Mouse (Mus musculus) cerebellum, adult 11-12 months (tissue): ENCODE measurements around the gene Spata18.
A peak's percentile ranks its signal among the peaks of the same experiment; 100 is the strongest.

Experiments used
- DNase-seq: peaks from one replicate; pipeline ENCODE4 v3.0.0; 2022

Spata18 gene

DNA sequence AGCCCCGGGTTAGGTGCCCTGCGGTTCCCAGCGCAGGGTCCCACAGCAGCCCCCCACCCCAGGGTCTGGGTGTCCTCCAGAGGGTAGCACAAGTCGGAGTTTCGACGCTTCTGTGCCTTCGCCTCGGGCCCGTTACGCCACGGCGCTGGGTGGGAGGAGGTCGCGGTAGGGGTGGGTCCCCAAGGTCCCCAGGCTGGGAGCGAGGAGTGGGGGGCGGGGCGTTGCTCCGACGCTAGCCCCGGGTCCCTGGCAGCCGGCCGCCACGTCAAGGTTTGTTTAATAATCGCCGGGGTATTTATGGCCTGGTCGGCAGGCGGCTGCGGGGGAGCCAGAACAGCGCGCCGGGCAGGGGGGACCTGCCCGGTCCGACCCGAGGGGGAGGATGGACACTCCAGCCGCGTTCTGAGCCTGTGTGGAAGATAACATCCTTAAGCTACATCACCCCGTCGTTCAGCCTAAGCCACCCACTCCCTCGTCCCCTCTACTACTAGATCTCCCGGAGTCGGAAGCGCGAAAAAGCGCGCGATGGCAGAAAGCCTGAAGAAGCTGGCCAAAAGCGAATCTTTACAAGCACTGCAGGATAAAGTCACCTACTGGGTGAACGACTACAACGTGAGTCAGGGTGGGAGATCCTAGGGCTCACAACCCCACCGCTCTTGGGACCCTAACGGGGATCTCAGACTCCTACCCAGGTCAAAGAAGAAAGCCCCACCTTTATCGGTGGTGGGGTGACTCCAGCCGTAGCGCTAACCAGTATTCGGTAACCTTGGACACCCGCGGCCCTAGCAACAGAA is at the start of gene Spata18:
TSS of gene Spata18 (plus strand) at position 319 of the 794 bp plus-strand sequence.
- no peak for DNase-seq

DNA sequence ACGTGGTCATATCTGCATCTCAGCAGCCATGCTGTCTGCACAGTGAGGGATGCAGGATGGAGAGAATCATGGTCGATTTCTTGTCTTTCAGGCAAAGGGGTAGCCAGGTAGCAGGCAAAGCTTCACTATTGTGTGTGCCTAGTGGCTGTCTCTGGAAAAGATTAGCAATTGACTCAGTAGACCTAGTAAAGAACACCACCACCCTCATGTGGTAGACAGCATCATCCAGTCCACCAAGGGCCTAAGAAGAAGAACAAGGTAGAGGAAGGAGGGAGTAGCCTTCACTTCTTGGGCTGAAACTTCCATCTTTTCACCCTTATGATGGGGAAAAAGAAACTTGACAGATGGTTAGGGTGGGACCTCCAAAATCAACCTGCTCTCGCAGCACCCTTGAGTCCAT is 48.3 kb upstream of the Spata18 start:
- DNase-seq: no peak

DNA sequence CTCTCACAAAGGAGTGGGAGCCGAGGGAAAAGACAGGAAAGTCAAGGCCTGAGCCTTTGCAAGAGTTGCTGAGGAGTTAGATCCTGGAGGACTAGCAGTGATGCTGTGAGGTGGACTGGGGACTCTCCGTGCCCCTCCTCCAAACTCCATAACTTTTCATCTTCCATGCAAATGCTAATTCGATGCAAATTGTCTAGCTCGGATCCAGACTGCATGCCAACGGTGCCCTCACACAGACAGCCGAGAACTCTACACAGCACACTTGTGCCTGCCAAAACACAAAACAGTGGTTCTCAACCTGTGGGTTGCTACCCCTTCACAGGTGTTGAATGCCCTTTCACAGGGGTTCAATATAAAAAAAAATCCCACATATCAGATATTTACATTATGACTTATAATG is 46.6 kb upstream of the Spata18 start:
- DNase-seq: no peak

DNA sequence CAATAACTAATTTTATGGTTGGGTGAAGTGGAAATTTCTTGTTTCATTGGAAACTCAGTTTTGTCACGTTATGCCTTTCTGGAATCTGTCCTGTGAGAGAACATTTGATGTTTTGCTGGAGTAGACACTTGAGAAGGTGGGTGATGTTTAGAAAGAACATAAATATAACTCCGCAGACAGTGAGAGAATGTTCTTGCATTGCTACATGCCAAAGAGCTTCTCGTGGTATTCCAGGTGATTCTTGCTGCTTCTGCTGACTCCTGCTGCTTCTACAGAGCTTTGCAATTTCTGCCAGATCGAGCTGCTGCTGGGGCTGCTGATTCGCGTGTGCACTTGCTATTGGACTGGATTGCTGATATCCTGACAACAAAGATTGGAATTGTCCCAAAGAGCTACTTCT is 46.2 kb upstream of the Spata18 start:
- DNase-seq: no peak

DNA sequence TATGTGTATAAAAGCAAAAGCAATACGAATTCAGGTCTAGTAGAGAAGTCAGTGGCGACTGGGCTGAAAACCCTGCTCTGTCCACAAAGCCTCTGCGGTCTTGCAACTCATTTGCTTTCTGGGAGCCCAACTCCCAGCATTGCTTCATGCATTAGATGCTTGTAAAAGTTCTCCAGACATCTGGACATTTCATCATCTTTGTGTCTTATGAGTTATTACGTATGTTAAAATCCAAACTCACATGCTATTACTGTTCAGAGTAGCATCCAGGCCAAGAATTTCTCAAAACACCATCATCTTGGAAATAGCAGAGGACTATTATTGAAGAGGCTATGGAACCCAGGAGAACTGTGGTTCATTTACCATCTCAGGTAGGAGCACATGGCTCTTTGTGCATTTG is 40.1 kb upstream of the Spata18 start:
- DNase-seq: no peak

DNA sequence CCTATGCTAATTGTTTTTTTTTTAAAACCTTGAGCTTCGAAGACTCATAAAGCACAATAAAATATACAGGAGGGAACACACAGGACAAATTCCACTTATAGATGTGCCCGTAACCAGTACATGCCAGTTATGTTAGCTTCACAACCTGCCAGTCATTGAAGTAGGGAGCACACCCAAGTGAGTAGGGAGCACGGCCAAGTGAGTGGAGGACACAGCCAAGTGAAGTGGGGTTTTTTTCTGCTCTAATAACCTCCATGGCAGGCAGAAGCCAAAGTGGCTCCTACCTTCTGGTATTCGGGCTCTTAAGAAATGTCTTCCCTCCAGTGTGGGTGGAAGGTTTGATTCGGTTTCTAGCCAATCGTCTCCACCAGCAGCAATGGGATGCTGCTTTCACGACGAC is 37.9 kb upstream of the Spata18 start:
- no peak for DNase-seq

DNA sequence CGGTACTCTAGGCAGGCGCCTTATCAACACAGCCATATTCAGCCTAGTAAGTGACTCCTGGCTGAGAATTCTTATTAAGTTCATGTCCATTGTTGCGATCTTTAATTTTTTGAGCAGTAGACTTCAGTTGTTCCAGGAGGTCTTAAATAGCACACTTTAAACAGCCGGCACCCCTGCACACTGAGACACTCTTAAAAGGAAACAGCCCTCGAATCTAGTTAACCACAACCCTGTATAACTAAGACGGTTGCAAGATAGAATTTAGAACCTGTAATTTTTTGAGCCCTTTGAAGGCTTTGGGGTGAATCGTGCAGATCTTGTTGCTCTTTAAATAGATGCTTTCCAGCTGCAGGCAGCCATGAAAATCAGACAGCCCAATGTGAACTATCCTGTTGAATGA is 36.0 kb upstream of the Spata18 start:
- DNase-seq: no peak

DNA sequence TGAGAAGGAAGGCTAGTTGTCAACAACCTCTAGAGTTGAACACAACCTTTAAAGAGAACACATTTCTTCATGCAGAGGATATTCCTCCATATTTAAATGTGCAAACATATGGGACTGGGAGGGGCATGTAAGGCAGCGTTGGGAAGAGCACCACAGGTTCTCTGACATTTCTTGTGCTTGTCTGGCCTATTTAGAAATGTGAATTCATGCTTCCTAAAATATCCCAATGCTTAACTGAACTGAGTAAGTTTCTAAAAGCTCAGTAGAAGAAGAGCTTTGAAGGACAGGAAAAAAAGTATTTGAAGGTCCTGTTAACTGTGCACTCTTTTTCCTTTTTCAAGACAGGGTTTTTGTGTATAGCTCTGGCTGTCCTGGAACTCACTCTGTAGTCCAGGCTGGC is 32.2 kb upstream of the Spata18 start:
- DNase-seq: no peak

DNA sequence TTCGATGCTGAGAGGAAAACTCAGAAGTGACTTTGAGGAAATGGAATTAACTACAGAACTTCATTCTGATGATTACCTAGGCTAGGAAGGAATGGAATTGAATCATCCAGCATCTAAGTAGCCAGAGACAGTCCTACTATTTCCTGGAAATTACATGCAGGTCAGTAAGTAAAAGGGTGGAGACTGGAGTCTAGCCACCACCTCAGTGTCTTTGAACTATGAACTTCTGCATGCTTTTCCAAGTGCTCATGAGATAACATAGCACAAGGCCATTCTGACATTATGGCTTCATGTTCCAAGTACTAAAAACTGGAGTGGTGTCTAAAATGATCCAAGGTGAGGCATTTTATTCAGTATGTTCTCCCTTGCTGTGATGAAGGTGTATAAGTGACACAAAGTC is 25.7 kb upstream of the Spata18 start:
- no peak for DNase-seq

DNA sequence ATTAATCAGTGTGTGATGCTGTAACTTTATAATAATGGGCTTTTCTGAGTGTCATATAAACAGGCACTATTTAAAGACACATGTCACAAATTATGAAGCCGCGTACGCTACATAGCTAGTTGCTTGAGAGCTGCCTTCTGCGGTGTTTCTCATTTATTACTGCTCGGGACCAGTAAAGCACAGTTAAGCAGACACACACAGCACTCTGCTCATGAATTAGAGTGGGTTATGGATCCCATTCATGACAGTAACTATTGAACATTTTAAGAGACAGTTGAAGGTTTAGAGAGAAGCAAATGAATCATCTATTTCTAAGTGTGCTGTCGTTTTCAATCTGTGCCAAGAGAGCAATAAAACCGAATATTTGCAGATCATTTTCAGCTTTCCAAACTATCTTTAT is 24.3 kb upstream of the Spata18 start:
- DNase-seq: no peak

DNA sequence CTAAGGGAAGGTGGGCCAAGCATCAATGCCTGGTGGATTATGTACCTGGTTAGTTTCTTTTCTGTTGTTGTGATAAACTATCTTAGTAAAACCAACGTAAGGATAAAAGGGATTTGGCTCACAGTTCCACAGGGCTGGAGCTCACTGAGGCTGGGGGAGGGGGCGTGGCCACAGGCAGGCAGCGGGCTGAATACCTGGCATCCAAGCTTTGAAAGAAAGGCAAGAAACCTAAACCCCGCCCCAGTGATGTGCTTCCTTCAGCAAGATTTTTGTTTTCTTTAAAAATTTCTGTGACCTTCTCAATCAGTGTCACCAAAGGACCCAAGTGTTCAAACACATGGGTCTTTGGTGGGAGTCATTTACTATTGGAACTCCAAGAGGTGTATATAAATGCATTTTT is 23.6 kb upstream of the Spata18 start:
- DNase-seq: no peak

DNA sequence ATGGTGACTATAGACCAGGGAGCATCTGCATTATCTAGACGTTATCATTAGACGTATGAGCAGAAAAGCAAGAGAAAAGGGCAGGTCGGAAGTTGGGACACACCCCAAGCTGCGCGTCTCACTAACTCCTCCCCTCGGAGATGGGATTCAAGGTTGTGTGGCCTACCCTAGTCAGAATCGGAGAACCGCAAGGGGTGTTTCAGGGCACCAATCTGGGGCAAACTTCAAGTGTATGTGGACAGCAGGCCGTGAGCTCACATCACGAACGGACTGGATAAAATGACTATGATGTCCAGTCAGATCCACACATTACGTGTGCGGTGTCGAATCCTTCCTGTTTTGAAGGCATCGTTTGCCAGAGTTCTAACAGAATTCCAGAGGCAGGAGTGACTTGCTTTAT is 23.2 kb upstream of the Spata18 start:
- DNase-seq: no peak

DNA sequence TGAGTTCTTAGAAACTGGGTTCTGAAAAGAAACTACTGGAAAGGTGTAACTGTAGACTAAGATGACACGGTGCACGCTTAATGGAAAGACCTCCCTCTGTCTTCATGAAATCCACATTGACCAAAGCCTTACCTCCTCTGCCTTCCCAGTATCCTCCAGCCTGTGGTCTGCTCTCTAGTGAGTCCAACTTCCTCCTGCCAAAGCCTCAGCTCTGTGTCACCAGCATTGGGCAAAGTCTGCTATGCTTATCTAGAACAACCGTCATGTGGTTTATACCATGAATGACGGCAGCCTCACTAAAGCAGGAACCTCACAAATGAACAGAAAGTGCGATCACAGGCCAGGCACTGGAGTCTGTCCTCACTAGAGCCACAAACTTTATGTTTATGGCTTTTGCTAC is 21.0 kb upstream of the Spata18 start:
- DNase-seq: no peak

DNA sequence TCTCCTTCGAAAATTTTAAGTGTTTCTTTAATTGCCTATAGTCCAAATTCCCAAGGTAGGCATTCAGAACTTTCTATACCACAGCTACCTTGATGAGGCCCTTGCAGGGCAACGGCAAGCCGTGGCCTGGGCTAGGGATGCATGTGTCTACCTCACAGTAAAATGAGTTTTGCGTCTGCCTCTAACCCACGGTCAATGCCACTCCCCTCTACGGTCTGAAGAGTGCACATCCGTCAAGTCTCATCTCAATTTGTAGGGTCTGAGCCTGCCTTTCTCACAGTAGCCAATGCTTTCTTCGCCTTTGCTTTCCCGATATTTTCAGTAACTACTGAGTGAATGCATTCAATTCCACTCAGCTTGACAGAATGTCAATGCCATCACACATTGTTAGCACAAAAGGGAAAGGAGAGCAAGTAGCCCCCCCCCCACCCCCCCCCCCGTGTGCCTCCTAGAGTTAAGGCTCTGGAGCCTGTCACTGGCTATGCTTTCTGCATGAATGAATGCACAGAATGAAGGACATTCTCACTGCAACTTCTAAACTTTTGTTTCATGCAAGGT is 20.1 kb upstream of the Spata18 start:
- DNase-seq: no peak

DNA sequence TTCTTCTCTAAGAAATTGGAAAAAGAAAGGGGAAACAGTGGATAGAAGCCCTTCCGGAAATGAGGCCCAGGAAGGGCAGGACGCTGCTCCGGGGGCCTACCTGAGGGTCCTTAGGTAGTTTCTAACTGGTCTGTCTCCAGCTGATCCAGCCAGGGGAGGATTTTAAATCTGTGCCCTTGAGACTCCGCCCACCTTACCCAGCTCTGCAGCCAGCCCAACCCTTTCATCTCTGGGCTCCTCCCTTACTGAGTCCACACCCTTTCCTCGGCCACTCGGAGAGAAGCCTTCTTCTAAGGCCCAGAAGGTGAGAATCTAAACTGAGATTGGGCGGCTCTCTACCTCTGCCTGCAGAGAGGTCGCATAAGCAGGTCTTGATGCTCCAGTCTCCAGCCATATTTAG is 18.9 kb upstream of the Spata18 start, which contains the start of gene Lrrc66:
TSS of gene Lrrc66 (minus strand) at position 236 of the 400 bp plus-strand sequence.
- DNase-seq: no peak

DNA sequence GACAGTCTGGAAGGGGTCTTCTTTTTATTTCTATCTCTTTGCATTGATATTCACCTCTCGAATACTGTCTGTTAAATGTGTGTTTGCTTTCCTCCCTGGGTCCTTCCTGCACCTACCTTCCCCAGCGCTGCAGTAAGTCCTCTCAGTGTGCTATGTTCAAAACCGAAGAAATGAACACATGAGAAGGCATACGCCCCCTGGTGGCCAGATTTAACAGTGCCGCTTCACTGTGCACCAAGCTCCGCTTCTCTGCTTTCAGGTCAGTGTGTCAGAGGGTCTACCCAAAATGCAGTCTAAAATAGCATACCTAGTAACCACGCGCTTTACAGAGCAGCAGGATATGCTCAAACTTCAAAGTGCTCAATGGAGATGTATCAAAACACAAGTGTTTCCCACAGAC is 18.0 kb upstream of the Spata18 start:
- peak; percentile 49 for DNase-seq

DNA sequence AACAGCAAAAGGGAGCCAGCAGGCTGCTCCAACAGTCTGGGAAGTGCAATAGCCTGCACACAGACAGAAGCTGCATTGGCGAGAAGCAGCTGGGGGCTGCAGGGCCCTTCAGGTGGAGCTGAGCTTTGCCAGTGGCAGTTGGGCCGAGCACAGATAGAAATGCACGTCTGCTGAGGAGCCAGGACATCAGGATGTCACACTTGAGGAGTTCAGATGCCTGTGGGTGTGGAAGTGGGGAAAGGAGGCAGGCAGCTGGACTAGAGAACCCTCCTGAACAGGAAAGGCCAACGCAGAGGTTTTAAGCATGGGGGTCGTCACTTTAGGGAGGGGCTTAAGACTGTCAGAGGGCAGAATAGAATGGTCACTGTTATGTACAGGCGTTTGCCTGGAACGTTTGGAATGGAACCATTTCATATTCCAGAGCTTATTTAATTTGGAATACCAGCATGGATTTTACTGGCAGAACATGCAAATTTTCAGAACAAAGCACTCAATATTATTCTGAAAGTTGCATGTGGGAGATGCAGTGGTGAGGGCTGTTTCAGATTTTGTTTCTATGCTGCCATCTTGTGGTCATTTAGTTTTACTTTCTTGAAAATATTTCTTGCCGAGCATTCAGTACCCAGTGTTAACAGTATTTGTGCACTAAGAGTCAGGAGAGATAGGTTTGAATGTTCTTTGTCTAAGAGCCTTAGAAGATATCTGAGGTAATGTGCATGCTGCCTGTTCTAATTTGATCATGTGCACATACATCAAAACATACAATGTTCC is 13.7 kb upstream of the Spata18 start:
- DNase-seq: no peak

DNA sequence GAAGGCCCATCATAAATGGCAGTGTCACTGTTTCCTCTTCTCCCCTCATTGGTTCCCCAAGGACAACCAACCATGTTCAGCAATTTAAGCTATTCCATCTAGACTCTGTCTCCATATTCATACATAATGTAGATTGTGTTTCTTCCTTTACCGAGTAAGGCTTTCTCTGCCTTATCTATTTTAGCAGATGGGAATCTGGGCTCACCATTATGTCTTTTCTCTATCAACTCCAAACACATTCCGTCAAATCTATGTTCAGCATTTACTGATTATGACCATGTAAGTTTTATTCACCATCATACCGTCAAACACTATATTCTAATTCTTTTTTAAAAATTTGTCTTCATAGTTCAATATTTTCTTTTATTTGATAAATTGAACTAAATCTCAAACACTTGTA is 10.1 kb upstream of the Spata18 start:
- DNase-seq: no peak

DNA sequence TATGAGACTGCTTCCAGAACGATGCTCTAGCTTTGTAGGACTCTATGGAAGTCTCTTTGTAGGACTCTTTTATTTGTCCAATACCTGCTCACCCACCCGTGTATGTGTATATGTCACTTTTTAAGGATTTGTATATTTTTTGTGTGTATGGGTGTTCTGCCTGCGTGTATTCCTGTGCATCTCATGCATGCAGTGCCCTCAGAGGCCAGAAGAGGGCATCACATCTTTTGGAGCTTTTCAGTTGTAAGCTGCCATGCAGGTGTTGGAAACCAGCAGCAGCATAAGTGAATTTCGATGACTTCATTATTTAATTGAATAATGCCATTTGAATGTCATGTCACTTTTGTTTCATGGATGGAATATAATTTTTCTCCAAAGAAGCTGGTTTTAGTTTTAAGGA is 9.1 kb upstream of the Spata18 start:
- no peak for DNase-seq

DNA sequence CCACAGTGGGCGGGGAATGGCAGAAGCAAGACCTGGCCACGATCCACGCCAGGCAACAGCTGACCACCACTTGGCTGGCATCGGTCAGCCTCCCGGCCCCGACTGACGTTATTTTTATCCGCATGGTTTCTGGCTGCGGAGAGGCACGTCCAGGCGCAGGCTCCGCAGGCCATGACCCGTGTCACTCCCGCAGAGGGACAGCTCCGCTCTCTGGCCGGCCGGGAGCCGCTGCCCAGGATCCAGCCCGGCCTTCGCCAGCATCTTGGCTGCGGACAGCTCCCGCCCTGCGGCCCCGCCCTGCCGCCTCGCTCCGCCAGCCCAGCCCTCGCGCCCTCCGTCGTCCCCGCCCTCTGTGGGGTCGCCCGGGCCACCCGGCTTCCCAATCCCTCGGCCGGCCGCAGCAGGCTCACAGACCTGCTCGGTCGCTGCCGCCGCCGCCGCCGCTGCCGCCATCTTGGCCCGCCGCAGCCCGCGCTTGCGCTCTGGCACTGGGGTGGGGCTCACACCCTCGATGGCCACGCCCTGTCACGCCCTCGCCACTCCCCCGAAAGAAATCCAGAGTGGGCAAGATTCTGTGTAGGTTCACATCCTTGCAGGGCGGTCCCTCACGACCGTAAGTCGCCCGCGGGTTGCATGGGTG is 3.8 kb upstream of the Spata18 start, which contains the start of gene Sgcb:
TSS of gene Sgcb (minus strand) at position 530 of the 640 bp plus-strand sequence.
- DNase-seq: peak; percentile 86

DNA sequence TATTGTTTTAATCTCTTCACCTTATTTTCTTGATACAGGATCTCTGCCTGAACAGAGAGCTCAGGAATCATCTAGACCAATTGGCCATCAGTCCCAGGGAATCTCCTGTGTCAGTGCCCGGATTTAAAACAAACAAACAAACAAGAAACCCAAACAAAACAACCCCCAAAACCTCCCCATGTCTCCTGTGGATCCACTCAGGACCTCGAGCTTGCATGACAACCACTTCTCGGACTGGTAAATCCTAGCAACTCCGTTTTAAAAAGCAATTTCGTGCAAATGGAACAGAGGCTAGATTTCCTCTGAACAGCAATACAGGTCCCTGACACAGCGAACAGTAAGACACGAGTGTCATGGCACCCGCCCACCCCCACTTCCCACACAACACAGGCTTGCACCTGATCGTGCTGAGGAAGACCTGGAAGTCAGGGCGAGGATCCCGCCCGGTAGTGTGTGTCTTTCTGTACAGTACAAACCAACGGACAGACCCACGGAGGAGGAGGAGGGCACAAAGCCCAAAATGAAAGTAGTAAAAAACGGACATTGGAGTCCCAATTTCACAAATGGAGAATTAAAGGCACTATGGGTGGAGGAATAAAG is 714 bp upstream of the Spata18 start:
- DNase-seq: no peak

DNA sequence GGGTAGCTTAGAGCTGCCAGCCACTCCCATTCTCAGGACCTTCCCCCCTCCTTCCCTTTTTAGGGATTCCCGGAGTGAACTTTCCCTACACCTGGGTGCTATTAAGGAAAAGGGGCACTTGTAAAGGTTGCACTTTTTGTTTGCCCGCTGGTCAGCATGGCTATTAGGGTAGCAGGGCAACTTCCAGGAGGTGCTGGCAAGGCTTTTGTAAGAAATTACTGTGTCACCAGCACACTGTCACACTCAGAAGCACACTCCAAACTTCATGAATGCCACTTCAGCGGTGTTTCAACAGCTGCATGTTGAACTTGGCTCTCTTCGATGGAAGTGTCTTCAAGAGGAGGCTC is 649 bp downstream of the Spata18 start:
- DNase-seq: no peak

DNA sequence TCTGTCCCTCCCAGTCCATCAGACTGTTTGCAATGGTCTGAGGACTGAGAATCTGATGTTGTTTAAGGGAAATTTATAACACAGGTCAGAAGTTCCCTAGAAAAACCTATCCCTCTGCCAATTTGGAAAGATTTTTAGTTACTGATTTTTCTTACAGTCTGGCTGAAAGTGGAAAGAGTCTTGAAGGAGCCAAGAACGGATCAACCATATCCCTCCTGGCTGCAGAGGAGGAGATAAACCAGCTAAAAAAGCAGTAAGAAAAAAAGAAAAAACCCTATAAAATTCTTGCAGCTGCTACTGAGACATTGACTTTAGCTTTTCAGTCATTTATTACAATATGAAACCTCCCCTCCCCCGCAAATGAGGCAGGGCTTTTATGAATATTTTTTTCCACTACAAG is 15.5 kb downstream of the Spata18 start:
- no peak for DNase-seq
